ENCODE assay signal across 9 mouse cellular contexts in the genomic region with DNA sequence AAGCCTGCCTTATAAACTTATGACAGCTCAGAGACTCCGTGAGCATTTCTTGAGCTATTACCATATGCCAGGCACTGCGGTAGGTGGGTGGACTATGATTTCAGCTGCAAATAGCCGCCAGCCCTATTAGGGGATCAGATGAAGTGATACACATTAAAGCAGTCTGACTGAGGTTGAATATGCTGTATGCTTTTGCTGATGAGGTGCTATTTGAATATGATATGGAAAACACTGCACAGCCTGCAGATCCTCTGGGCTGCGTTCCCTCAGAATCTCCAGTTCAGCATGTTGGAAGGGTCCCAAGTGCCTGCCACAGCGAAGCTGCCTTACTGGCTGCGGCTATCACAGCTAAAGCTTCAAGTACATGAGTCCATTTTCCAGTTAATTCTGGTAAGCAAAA. TPM values are rescaled to one million over a fixed set of nuclear protein-coding genes. Genes with fewer than 3 reads are reported as not detected.
DNase-seq lines count a peak whose midpoint lies in the region; ATAC-seq and TF ChIP-seq lines count a peak whose summit lies in the region.
"Had no signal": no experiment of that assay in that cellular context is flagged by ENCODE, and none has a peak within 500 bp of the region (broad histone marks: within the 10 kb centered on the region; RNA-seq: fewer than 3 reads in every experiment).

No protein-coding gene starts in this region.

- DNase-seq in lung, postnatal 0 days (ENCODE audit: low spot score) = peak; percentile 78
- DNase-seq in lung, postnatal 25 days (ENCODE audit: low spot score) = no peak
- DNase-seq in heart, postnatal 36 days = peak; percentile 19 to 30
- peak; percentile 18 for DNase-seq in right cerebral cortex, postnatal 4 days
- DNase-seq in urinary bladder, adult 2 months (ENCODE audit: low spot score) = no peak

- TF ChIP-seq EP300 in lung, postnatal 0 days (IDR thresholded peaks at IDR 0.05) = peak; percentile 53

- no peak overlapping the region for H3K9ac ChIP-seq in heart, embryonic 14.5 days (ENCODE audit: low read length)
- no peak overlapping the region for H3K9ac ChIP-seq in heart, embryonic 12.5 days
- H3K9ac ChIP-seq in lung, postnatal 0 days (replicated peaks; ENCODE audit: low read depth) = no peak overlapping the region
- H3K9ac ChIP-seq: liver, embryonic 15.5 days had no signal

- ATAC-seq in heart, embryonic 14.5 days (ENCODE audit: insufficient number of reproducible peaks, insufficient read depth, low FRiP score, low read depth) = no peak
- no peak for ATAC-seq in heart, embryonic 12.5 days (ENCODE audit: insufficient number of reproducible peaks, low FRiP score)
- ATAC-seq in lung, postnatal 0 days = peak; percentile 71

- H3K4me1 ChIP-seq in heart, embryonic 14.5 days (ENCODE audit: control insufficient read depth in 2 of 2, insufficient read depth in 2 of 2, low read length in 2 of 2) = peaks cover 8 to 12% of the 10 kb centered on the region in 2 experiments
- H3K4me1 ChIP-seq in heart, embryonic 12.5 days (replicated peaks) = peaks cover 14% of the 10 kb centered on the region
- H3K4me1 ChIP-seq in lung, postnatal 0 days (ENCODE audit: insufficient read depth, low read depth, low read length) = no peaks in the 10 kb centered on the region
- H3K4me1 ChIP-seq: liver, embryonic 15.5 days had no signal

- peak overlapping the region; percentile 61 to 62 for H3K27ac ChIP-seq in heart, embryonic 14.5 days (replicated peaks in 1 of 2; ENCODE audit: control insufficient read depth in 1 of 2, insufficient read depth in 1 of 2, low read depth in 2 of 2, low read length in 2 of 2)
- no peak overlapping the region for H3K27ac ChIP-seq in heart, embryonic 12.5 days (ENCODE audit: poor library complexity, severe bottlenecking)
- 0 out of 2 replicates have a peak overlapping the region, but pooled peaks have one; percentile 51 for H3K27ac ChIP-seq in lung, postnatal 0 days (ENCODE audit: low read length)
- H3K27ac ChIP-seq: layer of hippocampus, adult 2 months; liver, embryonic 15.5 days had no signal

- no peaks in the 10 kb centered on the region for H3K36me3 ChIP-seq in heart, embryonic 14.5 days (ENCODE audit: control insufficient read depth, insufficient read depth, low read length)
- H3K36me3 ChIP-seq in heart, embryonic 12.5 days = no peaks in the 10 kb centered on the region
- no peaks in the 10 kb centered on the region for H3K36me3 ChIP-seq in lung, postnatal 0 days (ENCODE audit: insufficient read depth, low read length)
- H3K36me3 ChIP-seq: liver, embryonic 15.5 days had no signal

- no peak overlapping the region for H3K4me2 ChIP-seq in heart, embryonic 14.5 days (ENCODE audit: low read length)
- no peak overlapping the region for H3K4me2 ChIP-seq in heart, embryonic 12.5 days
- no peak overlapping the region for H3K4me2 ChIP-seq in lung, postnatal 0 days (replicated peaks; ENCODE audit: low read depth, low read length)
- H3K4me2 ChIP-seq: liver, embryonic 15.5 days had no signal

- H3K27me3 ChIP-seq in heart, embryonic 14.5 days (ENCODE audit: control insufficient read depth, insufficient read depth, low read length) = no peaks in the 10 kb centered on the region
- H3K27me3 ChIP-seq in heart, embryonic 12.5 days (replicated peaks) = no peaks in the 10 kb centered on the region
- no peaks in the 10 kb centered on the region for H3K27me3 ChIP-seq in lung, postnatal 0 days (replicated peaks; ENCODE audit: insufficient read depth, low read length)
- H3K27me3 ChIP-seq: liver, embryonic 15.5 days had no signal

- H3K9me3 ChIP-seq in heart, embryonic 14.5 days (ENCODE audit: control insufficient read depth, low read length) = no peaks in the 10 kb centered on the region
- no peaks in the 10 kb centered on the region for H3K9me3 ChIP-seq in heart, embryonic 12.5 days (replicated peaks)
- no peaks in the 10 kb centered on the region for H3K9me3 ChIP-seq in lung, postnatal 0 days (ENCODE audit: low read length)
- H3K9me3 ChIP-seq: liver, embryonic 15.5 days had no signal

- no peak overlapping the region for H3K4me3 ChIP-seq in heart, embryonic 14.5 days (ENCODE audit: control insufficient read depth in 1 of 2, insufficient read depth in 1 of 2, low read depth in 1 of 2, low read length in 2 of 2)
- H3K4me3 ChIP-seq in heart, embryonic 12.5 days = no peak overlapping the region
- H3K4me3 ChIP-seq in lung, postnatal 0 days (ENCODE audit: low read depth, low read length) = no peak overlapping the region
- H3K4me3 ChIP-seq: layer of hippocampus, adult 2 months; liver, embryonic 15.5 days had no signal

- no peak for TF ChIP-seq CTCF in lung, postnatal 0 days (IDR thresholded peaks at IDR 0.05)

- intact Hi-C loops in heart, postnatal 36 days (cut with DNase I) = no loop called here

- 46% methylated on average over 6 of the region's 6 CpGs for WGBS in heart, embryonic 14.5 days
- 63% methylated on average over 6 of the region's 6 CpGs for WGBS in heart, embryonic 12.5 days
- WGBS in lung, postnatal 0 days = 54% methylated on average over 6 of the region's 6 CpGs

RNA-seq across cellular contexts. Expression of gene Slc9a6, which starts 57.7 kb away (rescaled TPM):
- polyA plus RNA-seq in heart, embryonic 14.5 days (2014; fragmentation: Nextera tagmentation; extraction: Ambion mirVana) = 5.0 and 6.5 TPM in 2 replicates
- 8.0 and 9.2 TPM in 2 replicates for polyA plus RNA-seq in heart, embryonic 12.5 days (2016; fragmentation: Nextera tagmentation; extraction: Ambion mirVana)
- 15.1 and 16.1 TPM in 2 replicates for polyA plus RNA-seq in lung, postnatal 0 days (2015; fragmentation: Nextera tagmentation; extraction: Ambion mirVana)
- 10 to 100 TPM; 19.9 to 23.1 TPM for total RNA-seq in heart, postnatal 36 days (2021)
- 16.4 and 17.0 TPM in 2 replicates for polyA plus RNA-seq in urinary bladder, adult 2 months (2012; rRNA removed)

Comparison
In these comparisons a context has a peak if more than half of its experiments do, and no peak if none do; other contexts are left out.
1. DNase-seq: peak in lung, postnatal 0 days (single experiment), heart, postnatal 36 days (2 of 2) and right cerebral cortex, postnatal 4 days (single experiment); none in lung, postnatal 25 days (single experiment) and urinary bladder, adult 2 months (single experiment).